Mouse (Mus musculus) liver, adult 2 months (tissue): Measurements from ENCODE around the gene Gm20388. TPM values are rescaled to one million over a fixed set of nuclear protein-coding genes. Genes with fewer than 3 reads are reported as not detected.

Source experiments
- DNase-seq: peaks from one replicate; pipeline ENCODE4 v3.0.0-alpha.2; 2011; ENCODE audit warnings: low read depth, low spot score; ENCODE audit errors: extremely low read depth
- H3K27ac ChIP-seq: fragments of 200-500 bp; replicated peaks from 2 replicates; pipeline ENCODE4 v1.5.1; 2012; ENCODE audit warnings: low read depth, mild to moderate bottlenecking, control low read depth, inconsistent platforms, low read length; ENCODE audit not compliant: insufficient read depth
- H3K27me3 ChIP-seq: fragments of 200-500 bp; 2 replicates; pipeline ENCODE4 v1.6.1; 2012; ENCODE audit warnings: mild to moderate bottlenecking, moderate library complexity, low read length, inconsistent platforms; ENCODE audit not compliant: control insufficient read depth, insufficient read depth
- H3K36me3 ChIP-seq: fragments of 200-500 bp; 2 replicates; pipeline ENCODE4 v1.6.1; 2012; ENCODE audit warnings: low read length, inconsistent platforms; ENCODE audit not compliant: control insufficient read depth, insufficient read depth
- H3K4me1 ChIP-seq: fragments of 200-500 bp; 2 replicates; pipeline ENCODE4 v1.6.1; 2011; ENCODE audit warnings: low read length; ENCODE audit not compliant: control insufficient read depth, insufficient read depth
- H3K4me3 ChIP-seq: fragments of 200-500 bp; 2 replicates; pipeline ENCODE4 v1.5.1; 2011; ENCODE audit warnings: low read depth, mild to moderate bottlenecking, control low read depth, low read length, moderate library complexity; ENCODE audit not compliant: insufficient read depth
- H3K79me2 ChIP-seq: fragments of 200-500 bp; 2 replicates; pipeline ENCODE4 v1.6.1; 2012; ENCODE audit warnings: inconsistent platforms, mild to moderate bottlenecking, low read length, moderate library complexity; ENCODE audit not compliant: control insufficient read depth, insufficient read depth
- H3K9ac ChIP-seq: fragments of 200-500 bp; 2 replicates; pipeline ENCODE4 v1.6.1; 2012; ENCODE audit warnings: low read depth, mild to moderate bottlenecking, control low read depth, inconsistent platforms, low read length
- CTCF ChIP-seq: fragments of 200-500 bp; IDR thresholded peaks from 2 replicates; pipeline ENCODE4 v1.5.1; 2011; ENCODE audit warnings: low read depth, low read length, control low read depth
- POLR2A ChIP-seq: fragments of 200-500 bp; IDR thresholded peaks from 2 replicates; pipeline ENCODE4 v1.6.1; 2011; ENCODE audit warnings: low read length, control low read depth; ENCODE audit not compliant: insufficient read depth; ENCODE audit errors: extremely low read depth
- WGBS: fragments of 180-500 bp; shearing (Covaris S2); methylation state at CpG from one replicate; pipeline ENCODE4 v1.1.7; 2018; 5-methylcytosine and 5-hydroxymethylcytosine counted together
- polyA plus RNA-seq: library from polyadenylated mRNA; depleted of rRNA; stranded (reverse); fragments of >200 nt; gene quantifications from 2 replicates; pipeline ENCODE4 v1.2.3, GENCODE M21; 2012
- total RNA-seq: library from RNA; depleted of rRNA; stranded (reverse); fragments of >200 nt; gene quantifications from 2 replicates; pipeline ENCODE4 v1.2.3, GENCODE M21; 2014

Gene Gm20388
- total and polyA plus RNA-seq, 2 experiments, result 6.4 to 19.9 TPM

- DNase-seq, result no peak
- TF ChIP-seq POLR2A (no peak), CTCF (no peak)
- Histone ChIP-seq H3K27ac (no peak overlapping the region), H3K9ac (no peak overlapping the region), H3K4me1 (peaks cover 19% of the 10 kb centered on the region), H3K36me3 (no peaks in the 10 kb centered on the region), H3K79me2 (peaks cover 44% of the 10 kb centered on the region; the same call in 1 of the 2 replicates), H3K4me3 (no peak overlapping the region), H3K27me3 (no peaks in the 10 kb centered on the region)
- WGBS, result 83% methylated on average over 8 of the region's 8 CpGs
Measured at GRCm38 (mm10) chr8:122925939-122926722, 3015.5 kb downstream of the Gm20388 start.

DNA sequence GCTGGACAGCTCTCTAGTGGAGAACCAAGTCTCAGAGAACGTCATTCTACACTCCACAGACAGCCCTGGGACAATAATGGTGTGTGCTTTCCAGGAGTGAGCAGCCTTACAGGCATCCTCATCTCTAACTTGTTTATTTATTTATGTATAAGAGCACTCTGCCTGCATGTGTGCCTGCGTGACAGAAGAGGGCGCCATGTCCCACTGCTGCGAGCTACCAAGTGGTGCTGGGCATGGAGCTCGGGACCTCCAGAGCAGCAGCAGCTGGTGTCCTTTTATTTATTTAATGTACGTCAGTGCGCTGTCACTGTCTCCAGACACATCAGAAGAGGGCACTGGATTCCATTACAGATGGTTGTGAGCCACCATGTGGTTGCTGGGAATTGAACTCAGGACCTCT, 3016.1 kb downstream of the Gm20388 start:
- DNase-seq, result no peak
- no peak overlapping the region for H3K27ac ChIP-seq
- H3K27me3 ChIP-seq, result no peaks in the 10 kb centered on the region
- 92% methylated on average over 7 of the region's 7 CpGs for WGBS
- H3K4me3 ChIP-seq, result no peak overlapping the region
- TF ChIP-seq POLR2A (no peak), CTCF (peak; percentile 68)
- peaks cover 38% of the 10 kb centered on the region; the same call in 1 of the 2 replicates for H3K79me2 ChIP-seq
- H3K4me1 ChIP-seq, result peaks cover 19% of the 10 kb centered on the region
- H3K36me3 ChIP-seq, result no peaks in the 10 kb centered on the region
- no peak overlapping the region for H3K9ac ChIP-seq

DNA sequence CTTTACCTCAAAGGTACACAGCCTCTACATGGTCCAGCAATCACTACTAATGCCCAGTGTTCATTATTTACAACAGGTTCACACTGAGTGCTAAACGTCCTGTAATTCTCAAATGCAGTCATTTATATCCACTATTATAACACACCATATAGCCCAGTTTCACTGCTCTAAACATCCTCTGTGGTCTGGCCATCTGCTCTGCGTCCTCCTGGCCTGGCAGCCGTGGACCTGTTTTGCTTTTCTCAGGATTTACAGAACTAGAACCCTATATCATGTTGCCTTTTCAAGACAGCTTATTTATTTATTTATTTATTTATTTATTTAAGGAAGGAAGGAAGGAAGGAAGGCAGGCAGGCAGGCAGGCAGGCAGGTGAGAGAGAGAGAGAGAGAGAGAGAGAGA, 3017.2 kb downstream of the Gm20388 start:
- H3K36me3 ChIP-seq, result no peaks in the 10 kb centered on the region
- no peaks in the 10 kb centered on the region for H3K27me3 ChIP-seq
- TF ChIP-seq CTCF (no peak), POLR2A (no peak)
- H3K4me1 ChIP-seq, result peaks cover 25% of the 10 kb centered on the region
- peaks cover 39% of the 10 kb centered on the region; the same call in 1 of the 2 replicates for H3K79me2 ChIP-seq
- no peak overlapping the region for H3K4me3 ChIP-seq
- H3K9ac ChIP-seq, result no peak overlapping the region
- no peak for DNase-seq
- no peak overlapping the region for H3K27ac ChIP-seq
- WGBS, result 93% methylated on average over 3 of the region's 3 CpGs

- Histone ChIP-seq H3K27me3 (no peaks in the 10 kb centered on the region), H3K36me3 (no peaks in the 10 kb centered on the region), H3K4me1 (peaks cover 22% of the 10 kb centered on the region), H3K9ac (no peak overlapping the region), H3K27ac (no peak overlapping the region), H3K4me3 (no peak overlapping the region), H3K79me2 (peaks cover 44% of the 10 kb centered on the region; the same call in 1 of the 2 replicates)
- DNase-seq, result no peak
- WGBS, result 83% methylated on average over 7 of the region's 7 CpGs
- TF ChIP-seq POLR2A (no peak), CTCF (no peak)
Measured at GRCm38 (mm10) chr8:122928631-122929224, 3018.1 kb downstream of the Gm20388 start.

DNA sequence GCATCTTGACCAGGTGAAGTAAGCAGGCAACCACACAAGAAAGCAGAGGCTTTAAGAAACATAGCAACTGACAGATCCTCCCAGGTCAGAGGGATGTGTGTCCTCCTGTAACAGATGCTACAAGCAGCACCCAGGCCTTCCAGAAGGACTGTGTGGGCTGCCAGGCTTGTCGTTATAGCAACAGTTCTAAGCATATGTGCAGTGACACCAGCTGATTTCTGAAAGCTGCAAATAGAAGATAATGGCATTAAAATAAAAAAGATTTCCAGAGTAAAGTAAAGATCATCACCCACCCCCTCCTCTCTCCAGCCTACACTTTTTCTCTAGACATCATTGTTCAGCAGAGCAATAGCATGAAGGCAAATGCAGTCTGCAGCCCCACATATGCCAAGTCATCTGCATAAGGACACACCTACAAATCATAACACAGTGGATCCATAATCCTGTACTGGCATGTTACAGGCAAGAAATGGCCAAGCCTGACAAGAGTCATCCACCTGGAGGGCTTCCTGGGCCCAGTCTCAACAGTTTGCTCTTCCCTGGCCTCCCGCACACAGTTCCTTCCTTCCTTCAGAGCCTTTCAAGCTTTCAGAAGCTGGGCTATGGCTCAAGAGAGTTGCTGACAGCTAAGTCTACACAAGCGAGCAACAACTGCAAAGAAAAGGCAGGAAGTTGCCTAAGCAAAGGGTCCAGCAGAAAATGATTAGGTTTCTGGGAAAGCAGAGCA, 3021.4 kb downstream of the Gm20388 start:
- peaks cover 42% of the 10 kb centered on the region; the same call in 1 of the 2 replicates for H3K79me2 ChIP-seq
- DNase-seq, result no peak
- peaks cover 13% of the 10 kb centered on the region for H3K4me1 ChIP-seq
- 75% methylated on average over 3 of the region's 3 CpGs for WGBS
- TF ChIP-seq CTCF, result no peak
- TF ChIP-seq POLR2A, result no peak
- H3K27ac ChIP-seq, result no peak overlapping the region; the same call in 1 of the 2 replicates
- no peaks in the 10 kb centered on the region for H3K27me3 ChIP-seq
- no peak overlapping the region for H3K9ac ChIP-seq
- no peak overlapping the region for H3K4me3 ChIP-seq
- H3K36me3 ChIP-seq, result no peaks in the 10 kb centered on the region
